Mouse (Mus musculus) brain, embryonic 14.5 days (tissue): ENCODE results near the gene Gm10401.

ENCODE experiments used
- CTCF ChIP-seq: fragments of 200-500 bp; IDR thresholded peaks from 2 replicates; pipeline ENCODE4 v1.5.1; 2012; ENCODE audit warnings: inconsistent platforms, mild to moderate bottlenecking, moderate library complexity, borderline replicate concordance; ENCODE audit not compliant: insufficient read depth, insufficient read length; ENCODE audit errors: extremely low read depth
- POLR2A ChIP-seq: fragments of 200-500 bp; IDR thresholded peaks from 2 replicates; pipeline ENCODE4 v1.6.1; 2012; ENCODE audit warnings: mild to moderate bottlenecking, inconsistent platforms, borderline replicate concordance; ENCODE audit not compliant: poor library complexity, insufficient read depth, insufficient read length, severe bottlenecking; ENCODE audit errors: extremely low read depth

DNA sequence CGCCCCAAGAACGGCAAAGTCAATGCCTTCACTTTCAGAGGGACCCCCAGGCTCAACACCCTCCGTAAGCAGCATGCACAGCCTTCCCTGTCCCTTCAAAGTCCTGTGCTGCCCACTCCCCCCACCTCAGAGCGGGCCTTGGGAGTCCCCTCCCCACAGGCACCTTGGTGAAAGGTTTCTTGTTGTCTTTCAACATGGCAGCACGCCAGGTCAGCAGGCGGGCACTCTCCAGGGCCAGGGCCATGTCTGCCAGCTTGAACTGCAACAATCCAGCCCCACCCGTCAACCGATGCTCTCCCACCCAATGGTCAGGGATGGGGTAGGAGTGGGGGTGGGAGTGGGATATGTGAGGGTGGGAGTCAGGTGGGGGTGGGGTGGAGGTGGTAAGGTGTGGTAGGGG, 13.1 kb upstream of the Gm10401 start:
- no peak for TF ChIP-seq POLR2A
- TF ChIP-seq CTCF, result no peak
